Mouse (Mus musculus): Measurements from ENCODE around the gene Abcg4.

DNA sequence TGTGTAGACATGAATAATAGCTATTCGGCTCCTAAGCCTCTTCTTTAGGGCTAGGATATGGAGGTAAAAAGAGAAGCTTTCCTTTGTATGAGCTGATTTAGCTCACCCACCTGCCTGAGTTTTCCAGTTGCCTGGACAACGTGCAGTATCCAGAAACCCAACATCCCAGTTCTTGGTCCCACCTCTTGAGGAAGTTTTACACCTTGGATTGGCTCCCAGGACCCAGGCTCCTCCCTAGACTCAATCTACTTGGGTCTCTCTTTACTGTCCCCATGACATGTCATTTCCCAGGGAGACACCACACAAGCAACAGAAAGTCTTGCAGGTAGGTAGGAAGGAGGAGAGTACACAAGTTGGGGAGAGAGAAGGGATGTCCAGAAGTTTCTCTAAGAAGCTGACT is 48.0 kb downstream of the Abcg4 start, which contains the start of gene Ccdc153:
- TF ChIP-seq CTCF (IDR thresholded peaks at IDR 0.05; ENCODE audit: insufficient read depth, low read length) (no peak), POLR2A (IDR thresholded peaks at IDR 0.05; ENCODE audit: borderline replicate concordance, extremely low read depth, low read depth, low read length) (no peak)
